Mouse (Mus musculus) liver, postnatal 0 days (tissue): ENCODE measurements around the gene Fgf8. TPM values are rescaled to one million over a fixed set of nuclear protein-coding genes. Genes with fewer than 3 reads are reported as not detected.

Experiments used
- ATAC-seq: fragments of 200-750 bp; cut with Nextera tagmentation; 2 replicates; pipeline ENCODE4 v1.8.0; 2017; ENCODE audit warnings: mild to moderate bottlenecking, moderate library complexity
- DNase-seq: peaks from one replicate; pipeline ENCODE4 v3.0.0-alpha.2; 2016
- H3K27ac ChIP-seq: fragments of 300-500 bp; sonication (generic); 2 replicates; pipeline ENCODE4 v1.5.1; 2014; ENCODE audit warnings: antibody characterized with exemption, moderate library complexity, mild to moderate bottlenecking, low read depth
- H3K27me3 ChIP-seq: fragments of 300-500 bp; sonication (generic); 2 replicates; pipeline ENCODE4 v1.6.1; 2014; ENCODE audit warnings: low read length, control low read depth, mixed read lengths; ENCODE audit not compliant: insufficient read depth
- H3K36me3 ChIP-seq: fragments of 300-500 bp; sonication (generic); replicated peaks from 2 replicates; pipeline ENCODE4 v1.6.1; 2014; ENCODE audit warnings: mild to moderate bottlenecking, control low read depth, low read length, moderate library complexity, mixed read lengths; ENCODE audit not compliant: insufficient read depth
- H3K4me1 ChIP-seq: fragments of 300-500 bp; sonication (generic); 2 replicates; pipeline ENCODE4 v1.6.1; 2014; ENCODE audit warnings: antibody characterized with exemption, mild to moderate bottlenecking, control low read depth; ENCODE audit not compliant: insufficient read depth
- H3K4me2 ChIP-seq: fragments of 300-500 bp; sonication (generic); 2 replicates; pipeline ENCODE4 v1.6.1; 2014; ENCODE audit warnings: low read depth, mild to moderate bottlenecking, low read length, moderate library complexity, mixed read lengths
- H3K4me3 ChIP-seq: fragments of 300-500 bp; sonication (generic); 2 replicates; pipeline ENCODE4 v1.5.1; 2014; ENCODE audit warnings: low read depth, low read length
- H3K9ac ChIP-seq: fragments of 300-500 bp; sonication (generic); replicated peaks from 2 replicates; pipeline ENCODE4 v1.6.1; 2014; ENCODE audit warnings: mild to moderate bottlenecking, moderate library complexity
- H3K9me3 ChIP-seq: fragments of 300-500 bp; sonication (generic); 2 replicates; pipeline ENCODE4 v1.6.1; 2016; ENCODE audit warnings: mild to moderate bottlenecking, control low read depth, low read length, mixed read lengths
- CTCF ChIP-seq: sonication (generic); IDR thresholded peaks from 2 replicates; pipeline ENCODE4 v1.5.1; 2016; ENCODE audit warnings: antibody characterized with exemption, low read depth
- EP300 ChIP-seq: IDR thresholded peaks from 2 replicates; pipeline ENCODE4 v1.6.1; 2016; ENCODE audit warnings: antibody characterized with exemption, low read depth, mild to moderate bottlenecking
- WGBS: fragments of 180-500 bp; shearing (Covaris S2); extraction: QIAGEN DNeasy Blood & Tissue Kit; methylation state at CpG from one replicate; pipeline ENCODE4 v1.1.7; 2014; ENCODE audit not compliant: insufficient replicate concordance; 5-methylcytosine and 5-hydroxymethylcytosine counted together
- polyA plus RNA-seq: library from polyadenylated mRNA; unstranded; fragments of >200 nt; fragmentation: Nextera tagmentation; extraction: Ambion mirVana; gene quantifications from 2 replicates; pipeline ENCODE4 v1.2.1, GENCODE M21; 2015

Gene Fgf8
- polyA plus RNA-seq, 1 experiment from 2014 or later = not detected

DNA sequence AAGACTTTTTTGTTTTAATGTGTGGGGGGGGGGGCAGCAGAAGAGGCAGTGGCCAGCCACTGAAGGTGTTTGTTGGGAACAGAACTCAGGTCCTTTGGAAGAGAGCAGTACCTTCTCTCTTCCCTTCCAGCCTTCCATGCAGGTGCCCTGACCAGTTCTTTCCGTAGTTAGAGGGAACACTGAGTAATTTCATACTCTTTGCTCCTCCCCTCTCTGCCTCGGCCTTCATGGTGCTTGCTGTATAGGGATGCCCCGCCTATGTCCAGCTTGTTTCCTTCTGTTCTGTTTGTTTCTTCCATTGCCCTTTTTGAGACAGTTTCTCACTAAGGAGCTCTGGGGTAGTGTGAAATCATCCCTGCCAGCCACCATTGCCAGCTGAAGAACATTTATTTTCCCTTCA, 42.8 kb upstream of the Fgf8 start:
- 69% methylated on average over 3 of the region's 3 CpGs for WGBS
- Histone ChIP-seq H3K9ac (no peak overlapping the region), H3K27ac (peak overlapping the region; percentile 34; the same call in 1 of the 2 replicates), H3K27me3 (no peaks in the 10 kb centered on the region), H3K4me3 (no peak overlapping the region), H3K4me1 (peaks cover 22% of the 10 kb centered on the region), H3K9me3 (no peaks in the 10 kb centered on the region), H3K36me3 (peaks cover 10% of the 10 kb centered on the region), H3K4me2 (no peak overlapping the region)
- no peak for ATAC-seq
- TF ChIP-seq EP300 = no peak
- TF ChIP-seq CTCF = no peak
- no peak for DNase-seq

DNA sequence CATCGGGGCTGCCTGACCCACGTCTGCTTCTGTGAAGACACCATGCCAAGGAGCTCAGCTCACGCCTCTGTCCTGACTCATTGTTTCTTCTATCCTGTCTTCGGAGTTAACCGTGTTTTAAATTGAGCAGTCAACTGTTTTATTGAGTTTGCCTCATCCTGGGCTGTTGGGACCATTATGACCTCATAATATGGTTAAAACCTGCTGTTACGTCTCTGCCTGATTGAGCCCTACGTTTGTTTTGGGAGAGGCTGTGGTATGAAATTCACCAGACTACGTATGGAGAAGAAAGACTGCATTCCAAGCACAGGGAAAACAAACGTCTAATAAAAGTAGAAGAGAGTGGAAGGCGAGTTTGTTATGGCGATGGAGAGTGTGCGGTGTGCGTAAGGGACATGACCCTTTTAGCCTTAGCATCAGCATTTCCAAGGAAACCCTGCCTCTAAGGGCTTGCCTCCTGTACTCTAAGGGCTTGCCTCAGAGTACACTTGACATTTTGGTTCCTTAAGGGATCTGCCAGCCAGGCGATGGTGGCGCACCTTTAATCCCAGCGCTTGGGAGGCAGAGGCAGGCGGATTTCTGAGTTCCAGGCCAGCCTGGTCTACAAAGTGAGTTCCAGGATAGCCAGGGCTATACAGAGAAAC, 41.3 kb upstream of the Fgf8 start:
- H3K36me3 ChIP-seq = peaks cover 24% of the 10 kb centered on the region
- H3K27ac ChIP-seq = peak overlapping the region; percentile 96
- peaks cover 28% of the 10 kb centered on the region for H3K4me1 ChIP-seq
- no peaks in the 10 kb centered on the region for H3K27me3 ChIP-seq
- TF ChIP-seq CTCF (no peak), EP300 (no peak)
- WGBS = 33% methylated on average over 17 of the region's 17 CpGs
- ATAC-seq = peak; percentile 2
- H3K4me2 ChIP-seq = peak overlapping the region; percentile 75
- no peaks in the 10 kb centered on the region for H3K9me3 ChIP-seq
- H3K4me3 ChIP-seq = peak overlapping the region; percentile 94
- no peak for DNase-seq
- H3K9ac ChIP-seq = peak overlapping the region; percentile 53

DNA sequence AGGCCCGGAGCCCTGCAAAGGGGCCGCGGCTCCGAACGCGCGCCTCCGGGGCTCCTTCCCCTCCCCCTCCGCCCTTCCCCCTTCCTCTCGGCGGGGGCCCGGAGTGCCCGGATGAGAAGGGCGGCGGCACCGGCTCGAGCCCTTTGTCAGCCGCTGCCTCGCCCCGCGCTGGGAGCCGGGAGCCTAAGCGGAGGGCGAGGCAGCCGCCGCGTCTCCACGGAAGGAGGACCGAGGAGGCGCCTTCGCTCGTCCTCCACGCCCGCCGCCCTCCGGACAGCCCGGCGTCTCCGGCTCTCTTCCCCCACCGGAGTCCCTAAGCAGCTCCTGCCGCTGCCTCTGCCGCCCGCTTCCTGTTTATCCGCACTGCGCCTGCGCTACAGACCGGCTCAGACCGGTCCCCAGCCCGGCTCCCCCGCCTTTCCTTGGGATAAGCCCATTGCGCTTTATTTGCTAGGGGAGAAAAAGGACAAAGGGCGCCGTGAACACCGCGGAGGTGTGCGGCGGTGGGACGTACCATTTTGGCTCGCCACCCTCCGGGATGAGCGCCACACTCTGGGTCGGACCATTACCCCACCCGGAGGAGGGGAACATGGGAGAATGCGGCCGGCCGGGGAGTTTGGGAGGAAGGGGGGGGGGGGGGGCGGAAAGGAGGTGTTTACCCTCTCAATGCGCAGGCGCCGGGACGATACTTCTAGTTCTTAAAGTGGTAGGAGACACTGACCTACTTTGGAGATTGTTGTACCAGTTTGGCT, 40.6 kb upstream of the Fgf8 start, which contains the start of gene Mgea5:
TSS of gene Mgea5 (minus strand) at position 657 of the 752 bp plus-strand sequence.
- H3K27ac ChIP-seq = peak within 1 kb of the TSS; percentile 96
- H3K9ac ChIP-seq = peak within 1 kb of the TSS; percentile 84
- no peak for TF ChIP-seq CTCF
- TF ChIP-seq EP300 = peak; percentile 89
- no peaks in the 10 kb centered on the region for H3K27me3 ChIP-seq
- DNase-seq (peak; percentile 98), ATAC-seq (peak; percentile 94)
- H3K4me3 ChIP-seq = peak within 1 kb of the TSS; percentile 94
- peaks cover 30% of the 10 kb centered on the region for H3K36me3 ChIP-seq
- H3K4me1 ChIP-seq = peaks cover 28% of the 10 kb centered on the region
- H3K9me3 ChIP-seq = no peaks in the 10 kb centered on the region
- H3K4me2 ChIP-seq = peak within 1 kb of the TSS; percentile 90
- WGBS = 2% methylated on average over 64 of the region's 71 CpGs

DNA sequence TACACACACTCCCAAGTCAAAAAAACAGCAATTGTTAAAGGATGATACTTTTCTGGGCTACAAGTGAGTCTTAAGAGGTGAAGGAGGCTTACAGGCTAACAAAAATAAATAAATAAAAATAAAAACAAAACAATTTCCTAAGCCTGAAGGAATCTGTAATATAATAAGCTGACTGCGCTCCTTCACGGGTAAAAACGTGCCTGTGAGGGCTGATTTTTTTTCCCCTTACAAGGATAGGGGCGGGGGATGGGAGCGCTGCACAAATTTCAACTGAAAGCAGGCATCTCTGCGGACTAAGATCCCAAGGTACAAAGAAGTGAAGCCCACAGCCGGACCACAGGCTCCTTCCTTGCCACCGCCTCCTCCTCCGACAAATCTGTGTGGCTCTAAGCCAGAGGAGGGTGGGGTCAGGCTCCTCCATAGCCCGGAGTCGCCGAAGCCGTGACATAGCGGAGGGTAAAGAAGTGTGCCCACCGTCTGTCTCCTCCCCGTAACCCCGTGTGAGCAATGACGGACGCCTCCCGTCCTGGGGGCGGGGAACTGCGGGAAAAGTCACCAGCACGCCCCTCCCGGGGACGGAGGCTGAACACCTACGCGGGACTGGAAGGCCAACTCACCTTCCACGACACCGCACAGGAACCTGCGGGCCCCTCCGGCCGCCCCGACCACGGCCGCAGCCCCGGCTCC, 39.7 kb upstream of the Fgf8 start:
- Histone ChIP-seq H3K27me3 (no peaks in the 10 kb centered on the region), H3K9ac (peak overlapping the region; percentile 84), H3K36me3 (peaks cover 39% of the 10 kb centered on the region), H3K4me3 (peak overlapping the region; percentile 94), H3K9me3 (no peaks in the 10 kb centered on the region), H3K27ac (peak overlapping the region; percentile 96), H3K4me2 (peak overlapping the region; percentile 90), H3K4me1 (peaks cover 28% of the 10 kb centered on the region)
- TF ChIP-seq EP300 (no peak), CTCF (no peak)
- under 1% methylated on average over 36 of the region's 36 CpGs for WGBS
- DNase-seq (peak; percentile 85), ATAC-seq (peak; percentile 28)

DNA sequence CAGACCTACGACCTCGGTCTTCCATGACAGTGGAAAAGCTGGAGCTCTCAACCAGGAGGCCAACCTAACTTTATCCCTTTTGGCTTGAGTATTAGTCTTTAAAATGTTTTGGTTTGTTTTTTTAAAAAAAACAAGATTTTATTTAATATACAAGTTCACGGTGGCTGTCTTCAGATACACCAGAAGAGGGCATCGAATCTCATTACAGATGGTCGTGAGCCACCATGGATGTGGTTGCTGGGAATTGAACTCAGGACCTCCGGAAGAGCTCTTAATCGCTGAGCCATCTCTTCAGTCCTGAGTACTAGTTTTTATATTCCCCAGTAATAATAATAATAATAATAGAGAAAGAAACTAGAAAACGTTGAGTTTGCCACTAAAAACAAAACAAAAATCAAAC, 39.0 kb upstream of the Fgf8 start:
- Histone ChIP-seq H3K9ac (no peak overlapping the region), H3K4me1 (peaks cover 28% of the 10 kb centered on the region), H3K9me3 (no peaks in the 10 kb centered on the region), H3K4me2 (peak overlapping the region; percentile 90), H3K27ac (no peak overlapping the region), H3K27me3 (no peaks in the 10 kb centered on the region), H3K36me3 (peaks cover 47% of the 10 kb centered on the region), H3K4me3 (peak overlapping the region; percentile 94)
- WGBS = 57% methylated on average over 8 of the region's 8 CpGs
- DNase-seq (no peak), ATAC-seq (no peak)
- TF ChIP-seq CTCF (no peak), EP300 (no peak)
